Mouse (Mus musculus) gastrocnemius, postnatal 10 days (tissue): ENCODE measurements around the gene Zmiz1. TPM values are rescaled to one million over a fixed set of nuclear protein-coding genes. Genes with fewer than 3 reads are reported as not detected.

ENCODE experiments used
- DNase-seq: peaks from one replicate; pipeline ENCODE4 v3.0.0; 2021; ENCODE audit warnings: mixed read lengths
- total RNA-seq, 2 experiments: library from RNA; stranded (reverse); gene quantifications; 2 replicates each; pipeline ENCODE4 v1.2.3; 2021

Gene Zmiz1
- total RNA-seq, 2 experiments from 2014 or later = 31.6 to 43.8 TPM

GRCm38 (mm10) chr14:25591000-25591399 lies 132.0 kb downstream of the Zmiz1 start:
- DNase-seq = no peak

GRCm38 (mm10) chr14:25591426-25591825 lies 132.4 kb downstream of the Zmiz1 start:
- DNase-seq = no peak

GRCm38 (mm10) chr14:25592522-25592921 lies 133.5 kb downstream of the Zmiz1 start:
- no peak for DNase-seq

GRCm38 (mm10) chr14:25593876-25594275 lies 134.9 kb downstream of the Zmiz1 start:
- no peak for DNase-seq

GRCm38 (mm10) chr14:25594611-25595010 lies 135.6 kb downstream of the Zmiz1 start:
- no peak for DNase-seq

- DNase-seq = no peak
These were observed 140.0 kb downstream of the Zmiz1 start for GRCm38 (mm10) chr14:25598960-25599359.

- DNase-seq = no peak
These were observed 140.9 kb downstream of the Zmiz1 start for GRCm38 (mm10) chr14:25599934-25600333.

GRCm38 (mm10) chr14:25600358-25600757 lies 141.4 kb downstream of the Zmiz1 start:
- DNase-seq = no peak

- DNase-seq = no peak
These were observed 142.0 kb downstream of the Zmiz1 start for GRCm38 (mm10) chr14:25600951-25601350.

- DNase-seq = no peak
These were observed 143.0 kb downstream of the Zmiz1 start for GRCm38 (mm10) chr14:25602018-25602417.

- DNase-seq = no peak
These were observed 145.6 kb downstream of the Zmiz1 start for GRCm38 (mm10) chr14:25604395-25605142.

GRCm38 (mm10) chr14:25606372-25607140 lies 147.6 kb downstream of the Zmiz1 start:
- peak; percentile 59 for DNase-seq

- peak; percentile 54 for DNase-seq
These were observed 148.4 kb downstream of the Zmiz1 start for GRCm38 (mm10) chr14:25607141-25607967.

GRCm38 (mm10) chr14:25607968-25608491 lies 149.0 kb downstream of the Zmiz1 start:
- peak; percentile 48 for DNase-seq

GRCm38 (mm10) chr14:25608618-25609017 lies 149.6 kb downstream of the Zmiz1 start:
- DNase-seq = no peak

- DNase-seq = no peak
These were observed 150.4 kb downstream of the Zmiz1 start for GRCm38 (mm10) chr14:25609355-25609754.

- DNase-seq = no peak
These were observed 151.6 kb downstream of the Zmiz1 start for GRCm38 (mm10) chr14:25610396-25611158.

- DNase-seq = no peak
These were observed 152.2 kb downstream of the Zmiz1 start for GRCm38 (mm10) chr14:25611159-25611697.

GRCm38 (mm10) chr14:25611815-25612698 lies 153.1 kb downstream of the Zmiz1 start:
- DNase-seq = no peak

GRCm38 (mm10) chr14:25613942-25614575 lies 155.1 kb downstream of the Zmiz1 start:
- no peak for DNase-seq
